Mouse (Mus musculus) stomach, embryonic 16.5 days (tissue): ENCODE results near the gene Atp6v1b1. TPM values are rescaled to one million over a fixed set of nuclear protein-coding genes. Genes with fewer than 3 reads are reported as not detected.

ENCODE experiments used
- ATAC-seq: fragments of 200-750 bp; cut with Nextera tagmentation; 2 replicates; pipeline ENCODE4 v1.8.0; 2017; ENCODE audit warnings: moderate number of reproducible peaks, moderate TSS enrichment; ENCODE audit not compliant: insufficient read depth, low FRiP score
- H3K27ac ChIP-seq: fragments of 300-500 bp; sonication (generic); 2 replicates; pipeline ENCODE4 v1.5.1; 2014; ENCODE audit warnings: low read length
- H3K27me3 ChIP-seq: fragments of 300-500 bp; sonication (generic); 2 replicates; pipeline ENCODE4 v1.6.1; 2014; ENCODE audit warnings: low read length, control low read depth, mixed read lengths; ENCODE audit not compliant: control insufficient read depth, insufficient read depth
- H3K36me3 ChIP-seq: fragments of 300-500 bp; sonication (generic); 2 replicates; pipeline ENCODE4 v1.6.1; 2014; ENCODE audit warnings: low read length; ENCODE audit not compliant: control insufficient read depth, insufficient read depth
- H3K4me1 ChIP-seq: fragments of 300-500 bp; sonication (generic); 2 replicates; pipeline ENCODE4 v1.6.1; 2014; ENCODE audit warnings: low read length, control low read depth, mixed read lengths; ENCODE audit not compliant: control insufficient read depth, insufficient read depth
- H3K4me2 ChIP-seq: fragments of 300-500 bp; sonication (generic); 2 replicates; pipeline ENCODE4 v1.6.1; 2014; ENCODE audit warnings: low read depth, low read length, mixed read lengths
- H3K4me3 ChIP-seq: fragments of 300-500 bp; sonication (generic); replicated peaks from 2 replicates; pipeline ENCODE4 v1.5.1; 2014; ENCODE audit warnings: mild to moderate bottlenecking, low read length
- H3K9ac ChIP-seq: fragments of 300-500 bp; sonication (generic); 2 replicates; pipeline ENCODE4 v1.6.1; 2014; ENCODE audit warnings: low read length
- H3K9me3 ChIP-seq: fragments of 300-500 bp; sonication (generic); replicated peaks from 2 replicates; pipeline ENCODE4 v1.6.1; 2016; ENCODE audit warnings: low read length, control low read depth; ENCODE audit not compliant: control insufficient read depth
- WGBS: fragments of 180-500 bp; shearing (Covaris S2); extraction: QIAGEN DNeasy Blood & Tissue Kit; methylation state at CpG from one replicate; pipeline ENCODE4 v1.1.7; 2014; 5-methylcytosine and 5-hydroxymethylcytosine counted together
- polyA plus RNA-seq: library from polyadenylated mRNA; unstranded; fragments of >200 nt; fragmentation: Nextera tagmentation; extraction: Ambion mirVana; gene quantifications from 2 replicates; pipeline ENCODE4 v1.2.1, GENCODE M21; 2015

Gene Atp6v1b1
- polyA plus RNA-seq, 1 experiment from 2014 or later: not detected

DNA sequence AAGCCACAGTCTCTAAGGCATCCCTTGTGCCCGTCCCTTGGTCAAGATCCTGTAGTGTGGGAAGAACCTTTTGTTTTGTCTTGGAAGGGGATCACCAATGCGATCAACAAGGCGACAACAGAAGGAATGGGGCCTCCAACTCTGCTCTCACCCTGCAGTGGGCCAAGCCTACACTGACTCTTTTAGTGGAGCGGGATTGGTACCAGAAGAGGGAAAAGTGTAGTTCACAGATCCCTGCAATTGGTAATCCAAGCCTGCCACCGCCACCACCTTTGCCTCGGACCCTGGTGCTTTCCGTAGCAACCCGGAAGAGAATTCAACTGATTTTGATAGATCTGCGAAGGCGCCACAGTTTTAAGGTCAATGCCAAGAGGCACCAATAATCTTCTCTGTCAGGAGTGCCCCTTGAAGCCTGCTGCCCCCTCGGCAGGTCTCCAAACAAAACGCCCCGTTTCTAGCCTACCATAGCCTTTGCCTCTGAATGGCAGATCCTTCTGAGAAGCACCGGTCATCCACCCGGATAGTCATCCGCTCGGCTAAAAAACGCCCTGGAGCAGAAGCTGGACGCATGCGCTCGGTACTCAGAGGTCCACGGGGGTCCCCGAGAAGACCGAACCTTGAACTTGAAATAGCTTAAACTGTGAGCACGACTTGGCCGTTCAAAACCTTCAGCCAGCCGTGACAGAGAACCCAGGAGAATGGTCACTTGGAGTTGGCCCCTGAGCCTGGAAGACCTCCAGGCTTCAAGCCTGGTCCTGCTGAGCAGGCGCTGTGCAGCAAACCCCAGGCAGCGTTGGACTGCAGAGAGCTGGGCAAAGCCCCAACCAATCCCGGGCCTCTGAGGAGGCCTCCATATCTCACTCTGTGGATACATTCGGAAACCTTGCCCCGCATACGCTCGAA, 28.3 kb upstream of the Atp6v1b1 start:
- H3K27me3 ChIP-seq: peaks cover 93% of the 10 kb centered on the region
- no peak overlapping the region for H3K4me3 ChIP-seq
- H3K4me2 ChIP-seq: no peak overlapping the region
- 3% methylated on average over 34 of the region's 34 CpGs for WGBS
- H3K27ac ChIP-seq: no peak overlapping the region
- no peaks in the 10 kb centered on the region for H3K36me3 ChIP-seq
- H3K9ac ChIP-seq: no peak overlapping the region
- no peaks in the 10 kb centered on the region for H3K9me3 ChIP-seq
- ATAC-seq: no peak
- H3K4me1 ChIP-seq: peaks cover 16% of the 10 kb centered on the region; the same call in 1 of the 2 replicates

DNA sequence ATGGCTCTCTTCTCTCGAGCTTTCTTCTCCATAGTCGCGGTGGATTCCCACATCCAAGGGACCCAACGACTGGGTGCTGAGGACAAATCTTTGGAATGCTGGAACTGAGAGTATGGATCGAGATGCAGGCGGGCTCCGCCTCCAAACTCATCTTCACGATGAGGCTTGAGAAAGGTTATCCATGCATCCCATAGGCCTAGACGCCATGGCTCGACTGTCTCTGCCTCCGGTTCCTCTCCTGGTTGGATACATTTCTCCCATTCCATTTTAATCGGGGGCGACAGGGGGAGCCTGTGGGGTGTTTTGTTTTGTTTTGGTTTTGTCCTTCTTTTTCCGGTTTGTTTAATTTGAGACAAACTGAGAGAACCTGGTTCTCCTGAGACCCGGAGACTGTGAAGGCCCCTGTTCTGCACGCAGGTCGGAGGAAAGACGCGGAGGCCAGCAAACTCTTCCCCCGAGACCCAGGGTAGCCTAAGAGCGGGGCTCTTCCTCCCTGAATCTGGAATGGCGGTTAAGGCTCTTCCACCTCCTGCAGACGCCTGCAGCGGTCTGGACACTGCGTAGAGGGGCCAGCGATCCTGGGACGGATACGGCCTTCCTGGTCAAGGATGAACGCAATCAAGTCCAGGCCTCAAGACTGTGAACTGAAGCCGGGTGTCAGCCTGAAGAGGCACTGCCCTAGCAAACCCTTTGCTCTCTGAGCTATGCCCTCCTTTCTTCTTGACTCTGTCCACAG, 27.2 kb upstream of the Atp6v1b1 start:
- Histone ChIP-seq H3K27me3 (peaks cover 90% of the 10 kb centered on the region), H3K4me2 (no peak overlapping the region), H3K9ac (no peak overlapping the region), H3K9me3 (no peaks in the 10 kb centered on the region), H3K4me1 (peaks cover 16% of the 10 kb centered on the region; the same call in 1 of the 2 replicates), H3K36me3 (no peaks in the 10 kb centered on the region), H3K27ac (no peak overlapping the region), H3K4me3 (no peak overlapping the region)
- WGBS: 6% methylated on average over 30 of the region's 30 CpGs
- no peak for ATAC-seq

DNA sequence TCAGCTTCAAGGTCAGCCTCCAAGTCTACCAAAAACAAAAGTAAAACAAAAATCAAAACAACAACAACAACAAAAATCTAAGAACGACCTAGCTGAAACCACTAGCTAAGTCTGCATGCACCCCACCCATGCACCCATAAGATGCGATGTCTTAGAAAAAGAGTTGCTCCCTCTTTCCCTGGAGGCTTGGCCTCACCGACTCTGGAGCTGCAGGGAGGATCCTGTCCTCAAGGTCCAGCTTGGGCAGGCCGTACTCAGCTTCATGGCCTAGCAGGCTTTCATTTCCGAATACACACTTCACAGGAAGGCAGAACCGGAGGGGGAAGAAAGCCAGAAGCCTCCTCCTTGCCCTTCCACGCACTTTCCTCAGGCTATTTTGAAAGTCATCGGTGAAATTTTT, 25.8 kb upstream of the Atp6v1b1 start:
- Histone ChIP-seq H3K4me2 (no peak overlapping the region), H3K27me3 (peaks cover 89% of the 10 kb centered on the region), H3K9ac (no peak overlapping the region), H3K4me3 (no peak overlapping the region), H3K36me3 (no peaks in the 10 kb centered on the region), H3K4me1 (0 out of 2 replicates have a peak, but pooled peaks cover 4% of the 10 kb centered on the region), H3K9me3 (no peaks in the 10 kb centered on the region), H3K27ac (no peak overlapping the region)
- no peak for ATAC-seq
- WGBS: 5% methylated on average over 8 of the region's 8 CpGs

DNA sequence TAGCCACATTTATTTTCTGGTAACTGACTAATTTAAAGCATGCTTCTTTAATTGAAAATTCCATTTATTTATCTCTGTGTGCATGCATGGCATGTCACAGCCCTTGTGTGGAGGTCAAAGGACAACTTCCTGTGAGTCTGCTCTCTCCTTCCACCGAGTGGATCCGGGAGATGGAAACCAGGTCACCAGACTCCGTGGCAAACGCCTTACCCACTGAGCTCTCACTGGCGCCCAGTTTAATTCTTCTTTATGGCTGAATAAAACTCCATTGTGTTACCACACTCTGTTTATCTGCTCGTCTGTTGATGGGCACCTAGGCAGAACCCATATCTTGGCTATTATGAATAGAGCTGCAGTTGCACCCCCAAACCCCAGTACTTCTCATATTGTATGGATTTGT, 20.3 kb upstream of the Atp6v1b1 start:
- peaks cover 53% of the 10 kb centered on the region for H3K27me3 ChIP-seq

DNA sequence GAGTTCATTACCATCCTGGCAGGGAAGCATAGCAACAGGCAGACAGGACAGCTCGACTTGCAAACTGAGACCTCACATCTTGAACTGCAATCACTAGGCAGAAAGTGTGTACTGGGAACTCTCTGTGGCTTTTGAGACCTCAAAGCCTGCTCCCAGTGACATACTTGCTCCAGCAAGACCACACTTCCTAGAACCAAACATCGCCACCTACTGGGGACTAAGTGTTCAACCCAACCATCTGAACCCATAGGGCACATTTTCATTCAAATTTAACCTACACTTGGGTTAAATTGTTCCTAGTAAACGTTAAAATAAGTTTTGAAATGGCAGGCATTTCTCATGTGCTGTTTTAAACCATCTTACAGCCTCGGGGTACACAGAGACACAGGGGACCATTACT, 15.6 kb upstream of the Atp6v1b1 start:
- H3K36me3 ChIP-seq: no peaks in the 10 kb centered on the region
- WGBS: 42% methylated on average over 4 of the region's 4 CpGs
- H3K9ac ChIP-seq: no peak overlapping the region
- H3K9me3 ChIP-seq: no peaks in the 10 kb centered on the region
- H3K4me2 ChIP-seq: no peak overlapping the region
- no peak overlapping the region for H3K4me3 ChIP-seq
- H3K27me3 ChIP-seq: peaks cover 13% of the 10 kb centered on the region
- H3K4me1 ChIP-seq: no peaks in the 10 kb centered on the region
- no peak overlapping the region for H3K27ac ChIP-seq
- ATAC-seq: no peak

More for the DNA sequence above, 20.3 kb upstream of the Atp6v1b1 start:
- no peaks in the 10 kb centered on the region for H3K9me3 ChIP-seq
- H3K4me2 ChIP-seq: no peak overlapping the region
- no peaks in the 10 kb centered on the region for H3K4me1 ChIP-seq
- H3K36me3 ChIP-seq: no peaks in the 10 kb centered on the region
- H3K27ac ChIP-seq: no peak overlapping the region
- no peak overlapping the region for H3K4me3 ChIP-seq
- no peak for ATAC-seq
- WGBS: 21% methylated on average over 6 of the region's 6 CpGs
- H3K9ac ChIP-seq: no peak overlapping the region

DNA sequence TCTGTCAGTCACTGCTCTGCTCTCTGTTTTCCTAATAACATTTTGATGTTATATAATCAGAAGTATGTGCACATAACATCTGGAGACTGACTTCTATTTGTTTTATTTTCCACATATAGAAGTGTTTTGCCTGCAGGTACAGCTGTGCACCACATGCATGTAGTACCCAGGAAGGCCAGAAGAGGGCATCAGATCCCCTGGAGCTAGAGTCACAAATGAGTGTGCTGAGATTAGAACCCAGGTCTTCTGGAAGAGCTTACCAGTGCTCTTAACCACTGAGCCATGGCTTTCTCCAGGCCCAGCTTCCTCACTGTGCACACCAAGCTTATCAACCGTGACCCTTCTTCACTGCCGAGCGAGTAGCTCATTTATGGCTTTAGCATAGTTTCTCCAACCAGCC, 14.3 kb upstream of the Atp6v1b1 start:
- Histone ChIP-seq H3K4me3 (no peak overlapping the region), H3K36me3 (no peaks in the 10 kb centered on the region), H3K4me1 (no peaks in the 10 kb centered on the region), H3K27me3 (peaks cover 3% of the 10 kb centered on the region; the same call in 1 of the 2 replicates), H3K9ac (no peak overlapping the region), H3K9me3 (no peaks in the 10 kb centered on the region), H3K4me2 (no peak overlapping the region), H3K27ac (no peak overlapping the region)
- 88% methylated on average over 3 of the region's 3 CpGs for WGBS
- no peak for ATAC-seq

DNA sequence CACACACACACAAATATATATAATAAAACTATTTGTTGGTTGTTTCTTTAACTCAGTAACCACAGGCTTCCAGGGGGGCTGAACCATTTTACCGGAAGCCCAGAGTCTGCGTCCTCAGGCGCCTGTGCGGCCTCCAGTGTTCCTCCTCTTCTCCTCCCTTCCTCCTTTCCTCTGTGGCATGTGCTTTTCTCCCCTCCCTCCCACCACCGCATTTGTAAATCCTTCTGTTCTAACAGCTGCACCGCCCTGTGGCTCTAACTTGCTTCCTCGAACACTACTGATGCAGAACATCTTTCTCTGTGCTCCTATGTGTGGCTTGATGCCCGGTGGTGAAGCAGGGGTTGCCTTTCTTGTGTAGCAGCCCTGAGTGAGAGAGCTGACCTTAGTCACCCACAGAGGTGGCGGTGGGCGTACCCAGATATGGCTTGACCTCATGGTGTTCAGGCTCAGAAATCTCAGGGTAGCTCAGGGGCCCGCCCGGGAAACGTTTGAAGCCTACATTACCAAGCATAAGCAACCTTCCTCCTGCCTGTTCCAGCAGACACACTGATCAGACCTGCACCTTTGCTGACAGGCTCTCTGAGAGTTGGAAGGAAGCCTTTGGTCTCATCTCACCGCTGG, 13.3 kb upstream of the Atp6v1b1 start:
- H3K9me3 ChIP-seq: no peaks in the 10 kb centered on the region
- H3K4me1 ChIP-seq: no peaks in the 10 kb centered on the region
- no peak for ATAC-seq
- WGBS: 58% methylated on average over 14 of the region's 14 CpGs
- no peak overlapping the region for H3K9ac ChIP-seq
- no peak overlapping the region for H3K27ac ChIP-seq
- no peak overlapping the region for H3K4me3 ChIP-seq
- H3K4me2 ChIP-seq: no peak overlapping the region
- H3K27me3 ChIP-seq: no peaks in the 10 kb centered on the region
- no peaks in the 10 kb centered on the region for H3K36me3 ChIP-seq

DNA sequence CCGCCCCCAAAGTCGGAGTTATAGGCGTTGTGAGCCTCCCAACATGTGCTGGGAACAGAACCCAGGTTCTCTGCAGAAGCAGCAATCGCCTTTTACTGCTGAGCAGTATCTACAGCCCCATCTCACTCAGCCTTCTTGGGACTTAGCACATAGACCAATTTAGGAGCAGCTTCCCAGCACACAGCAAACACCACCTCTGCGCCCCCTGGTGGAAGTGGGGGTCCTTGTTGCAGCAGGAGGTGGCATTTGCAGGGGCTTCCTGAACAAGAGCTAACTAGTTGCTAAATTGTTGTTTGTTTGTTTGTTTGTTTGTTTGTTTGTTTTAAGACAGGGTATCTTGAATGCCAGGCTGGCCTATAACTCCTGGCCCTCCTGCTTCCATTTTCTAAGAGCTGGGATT, 11.7 kb upstream of the Atp6v1b1 start:
- H3K27me3 ChIP-seq: no peaks in the 10 kb centered on the region
- no peaks in the 10 kb centered on the region for H3K36me3 ChIP-seq
- H3K27ac ChIP-seq: no peak overlapping the region
- no peaks in the 10 kb centered on the region for H3K4me1 ChIP-seq
- H3K9ac ChIP-seq: no peak overlapping the region
- no peak overlapping the region for H3K4me2 ChIP-seq
- 28% methylated on average over 5 of the region's 5 CpGs for WGBS
- H3K9me3 ChIP-seq: no peaks in the 10 kb centered on the region
- H3K4me3 ChIP-seq: no peak overlapping the region
- no peak for ATAC-seq

DNA sequence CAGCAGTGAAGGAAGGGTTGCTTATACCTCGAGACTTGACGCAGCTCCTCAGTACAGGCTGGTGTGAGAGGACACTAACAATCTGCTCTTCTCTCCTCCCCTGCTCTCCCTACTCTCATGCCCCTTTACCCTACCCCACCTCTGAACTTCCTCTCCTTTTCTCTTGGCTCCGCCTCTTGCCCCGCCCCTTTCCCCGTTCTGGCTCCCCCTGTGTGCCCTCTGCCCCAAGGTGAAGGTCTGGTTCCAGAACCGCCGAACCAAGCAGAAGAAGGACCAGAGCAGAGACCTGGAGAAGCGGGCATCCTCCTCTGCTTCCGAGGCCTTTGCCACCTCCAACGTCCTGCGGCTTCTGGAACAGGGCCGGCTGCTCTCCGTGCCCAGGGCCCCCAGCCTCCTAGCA, 5.5 kb upstream of the Atp6v1b1 start:
- Histone ChIP-seq H3K27me3 (no peaks in the 10 kb centered on the region), H3K4me1 (no peaks in the 10 kb centered on the region), H3K4me3 (no peak overlapping the region), H3K27ac (no peak overlapping the region), H3K9me3 (peaks cover 6% of the 10 kb centered on the region), H3K36me3 (no peaks in the 10 kb centered on the region), H3K4me2 (no peak overlapping the region), H3K9ac (no peak overlapping the region)
- no peak for ATAC-seq
- 34% methylated on average over 13 of the region's 13 CpGs for WGBS
